Mouse (Mus musculus) central nervous system, embryonic 11.5 days (tissue): ENCODE measurements around the gene Asxl2. TPM values are rescaled to one million over a fixed set of nuclear protein-coding genes. Genes with fewer than 3 reads are reported as not detected.

Source experiments
- polyA plus RNA-seq: library from polyadenylated mRNA; depleted of rRNA; stranded (reverse); fragments of >200 nt; gene quantifications from 2 replicates; pipeline ENCODE4 v1.2.3, GENCODE M21; 2012; rRNA removed

Asxl2 gene
- 12.1 and 16.4 TPM in 2 replicates for polyA plus RNA-seq

GRCm38 (mm10) chr12:3426530-3427034 is at the start of gene Asxl2:
Gene Asxl2, plus strand, starts transcription at chr12:3426857.

Other genes with a start within 250 kb of the Asxl2 start
- gene Rab10, start 116.9 kb upstream of the Asxl2 start, polyA plus RNA-seq = 73.0 and 88.2 TPM in 2 replicates
- gene Kif3c, start 61.7 kb upstream of the Asxl2 start, polyA plus RNA-seq = 31.6 and 33.3 TPM in 2 replicates
- gene Dtnb, start 145.5 kb downstream of the Asxl2 start, polyA plus RNA-seq = 41.2 and 43.2 TPM in 2 replicates